Mouse (Mus musculus) heart, embryonic 13.5 days (tissue): Measurements from ENCODE around the gene Trat1. TPM values are rescaled to one million over a fixed set of nuclear protein-coding genes. Genes with fewer than 3 reads are reported as not detected.

Experiments used
- ATAC-seq: fragments of 200-750 bp; cut with Nextera tagmentation; 2 replicates; pipeline ENCODE4 v1.8.0; 2017; ENCODE audit warnings: moderate TSS enrichment; ENCODE audit not compliant: insufficient number of reproducible peaks, low FRiP score, low TSS enrichment; ENCODE audit errors: extremely low read depth
- H3K27ac ChIP-seq: fragments of 300-500 bp; sonication (generic); replicated peaks from 2 replicates; pipeline ENCODE4 v1.5.1; 2015; ENCODE audit warnings: moderate library complexity, mild to moderate bottlenecking, inconsistent platforms
- H3K27me3 ChIP-seq: fragments of 300-500 bp; sonication (generic); replicated peaks from 2 replicates; pipeline ENCODE4 v1.6.1; 2015; ENCODE audit warnings: mild to moderate bottlenecking, inconsistent platforms
- H3K36me3 ChIP-seq: fragments of 300-500 bp; sonication (generic); 2 replicates; pipeline ENCODE4 v1.6.1; 2015; ENCODE audit warnings: mild to moderate bottlenecking, inconsistent platforms
- H3K4me1 ChIP-seq: fragments of 300-500 bp; sonication (generic); 2 replicates; pipeline ENCODE4 v1.6.1; 2015; ENCODE audit warnings: inconsistent platforms
- H3K4me2 ChIP-seq: fragments of 300-500 bp; sonication (generic); 2 replicates; pipeline ENCODE4 v1.6.1; 2015; ENCODE audit warnings: inconsistent platforms, mild to moderate bottlenecking, moderate library complexity
- H3K4me3 ChIP-seq: fragments of 300-500 bp; sonication (generic); 2 replicates; pipeline ENCODE4 v1.5.1; 2015; ENCODE audit warnings: moderate library complexity, mild to moderate bottlenecking, inconsistent platforms
- H3K9ac ChIP-seq: fragments of 300-500 bp; sonication (generic); 2 replicates; pipeline ENCODE4 v1.6.1; 2015; ENCODE audit warnings: inconsistent platforms, mild to moderate bottlenecking, moderate library complexity
- H3K9me3 ChIP-seq: fragments of 300-500 bp; sonication (generic); 2 replicates; pipeline ENCODE4 v1.6.1; 2016; ENCODE audit warnings: inconsistent platforms
- WGBS: fragments of 180-500 bp; shearing (Covaris S2); methylation state at CpG from one replicate; pipeline ENCODE4 v1.1.7; 2015; ENCODE audit warnings: mixed read lengths; 5-methylcytosine and 5-hydroxymethylcytosine counted together
- polyA plus RNA-seq: library from polyadenylated mRNA; unstranded; fragments of >200 nt; fragmentation: Nextera tagmentation; extraction: Ambion mirVana; gene quantifications from 2 replicates; pipeline ENCODE4 v1.2.1, GENCODE M21; 2015

Trat1 gene
- not detected in 2 replicates for polyA plus RNA-seq

DNA sequence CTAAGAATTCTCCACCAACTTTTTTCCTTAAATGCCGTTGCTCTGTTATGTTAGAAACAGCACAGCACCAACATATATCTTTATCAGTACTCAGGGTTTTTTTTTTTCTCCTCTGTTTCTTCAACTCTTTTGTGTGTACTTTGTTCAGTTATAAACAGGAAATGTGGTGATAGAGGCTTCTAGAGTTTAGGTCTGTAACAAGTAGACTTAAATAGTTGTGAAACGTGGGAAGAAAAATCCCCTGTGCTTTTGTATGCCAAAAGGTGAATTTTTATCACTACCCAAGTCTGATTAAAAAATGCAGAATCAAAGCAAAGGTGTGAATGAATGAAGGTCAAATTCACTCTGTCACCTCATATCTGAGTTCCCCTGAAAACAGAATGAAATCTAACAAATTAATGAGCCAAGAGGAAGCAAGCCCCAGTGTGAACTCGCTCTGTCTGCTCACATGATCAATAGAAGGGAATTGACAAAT is at the start of gene Trat1:
Trat1 (minus strand) TSS at position 51 of the 475 bp plus-strand sequence.
- no peak for ATAC-seq
- H3K36me3 ChIP-seq: no peaks in the 10 kb centered on the region
- WGBS: 53% methylated on average over 3 of the region's 3 CpGs
- no peak within 1 kb of the TSS for H3K9ac ChIP-seq
- no peaks in the 10 kb centered on the region for H3K9me3 ChIP-seq
- no peak within 1 kb of the TSS for H3K4me3 ChIP-seq
- H3K4me2 ChIP-seq: no peak within 1 kb of the TSS
- H3K27me3 ChIP-seq: no peaks in the 10 kb centered on the region
- H3K27ac ChIP-seq: no peak within 1 kb of the TSS
- H3K4me1 ChIP-seq: no peaks in the 10 kb centered on the region

DNA sequence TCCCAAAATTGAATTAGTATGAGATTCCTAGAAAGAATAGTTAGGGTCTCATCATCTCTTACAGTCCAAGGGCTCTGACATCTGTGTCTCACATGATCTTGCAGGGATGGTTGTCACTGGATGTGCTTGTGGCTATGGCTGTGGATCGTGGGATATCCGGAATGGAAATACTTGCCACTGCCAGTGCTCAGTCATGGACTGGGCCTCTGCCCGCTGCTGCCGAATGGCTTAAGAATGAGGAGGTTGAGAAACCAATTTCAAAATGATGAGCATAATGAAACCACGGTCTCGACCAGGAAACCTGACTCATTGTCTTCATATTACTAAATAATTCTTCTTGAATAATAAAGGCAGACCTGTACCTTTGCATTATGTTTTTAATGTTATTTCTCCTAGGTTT is 46.7 kb upstream of the Trat1 start:
- Histone ChIP-seq H3K4me2 (no peak overlapping the region), H3K27me3 (no peaks in the 10 kb centered on the region), H3K27ac (no peak overlapping the region), H3K9ac (no peak overlapping the region), H3K4me1 (no peaks in the 10 kb centered on the region), H3K9me3 (no peaks in the 10 kb centered on the region), H3K4me3 (no peak overlapping the region), H3K36me3 (no peaks in the 10 kb centered on the region)
- WGBS: 79% methylated on average over 6 of the region's 6 CpGs
- ATAC-seq: no peak

GRCm38 (mm10) chr16:48816695-48817094 is 44.9 kb upstream of the Trat1 start, which contains the start of gene Retnlb:
Gene Retnlb, plus strand, starts transcription at chr16:48816856.
- Histone ChIP-seq H3K27ac (no peak within 1 kb of the TSS), H3K4me1 (no peaks in the 10 kb centered on the region)

GRCm38 (mm10) chr16:48811881-48812436 is 40.1 kb upstream of the Trat1 start:
- 58% methylated on average over 7 of the region's 7 CpGs for WGBS
- Histone ChIP-seq H3K4me3 (no peak overlapping the region), H3K4me2 (no peak overlapping the region), H3K4me1 (no peaks in the 10 kb centered on the region), H3K27me3 (no peaks in the 10 kb centered on the region), H3K36me3 (no peaks in the 10 kb centered on the region), H3K9me3 (no peaks in the 10 kb centered on the region), H3K27ac (no peak overlapping the region), H3K9ac (no peak overlapping the region)
- ATAC-seq: no peak

More at GRCm38 (mm10) chr16:48816695-48817094, 44.9 kb upstream of the Trat1 start, which contains the start of gene Retnlb:
- WGBS: 87% methylated on average over 2 of the region's 2 CpGs
- no peaks in the 10 kb centered on the region for H3K9me3 ChIP-seq
- no peak for ATAC-seq
- H3K4me3 ChIP-seq: no peak within 1 kb of the TSS
- H3K9ac ChIP-seq: no peak within 1 kb of the TSS
- H3K27me3 ChIP-seq: no peaks in the 10 kb centered on the region
- H3K4me2 ChIP-seq: no peak within 1 kb of the TSS
- no peaks in the 10 kb centered on the region for H3K36me3 ChIP-seq

GRCm38 (mm10) chr16:48809374-48809773 is 37.6 kb upstream of the Trat1 start:
- WGBS: 36% methylated on average over 2 of the region's 2 CpGs
- ATAC-seq: no peak
- H3K27me3 ChIP-seq: no peaks in the 10 kb centered on the region

DNA sequence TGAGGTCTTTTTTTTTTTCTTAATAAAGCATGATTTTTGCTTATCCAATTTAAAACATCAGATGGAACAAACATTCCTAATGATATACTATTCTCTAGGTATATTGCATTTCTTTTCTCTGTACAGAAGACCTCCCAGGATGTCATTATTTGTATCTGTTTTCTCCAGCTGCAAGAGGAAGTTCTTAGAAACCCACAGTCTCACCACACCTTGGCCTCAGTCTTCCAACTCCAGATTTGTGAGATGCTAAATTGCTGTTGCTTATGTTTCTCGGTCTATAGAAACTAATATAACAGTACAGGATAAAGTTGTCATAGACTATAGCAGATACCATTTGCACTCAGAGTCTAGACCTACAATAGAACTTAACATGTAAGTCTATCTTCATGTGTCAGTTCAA is 34.7 kb upstream of the Trat1 start:
- Histone ChIP-seq H3K9me3 (no peaks in the 10 kb centered on the region), H3K4me3 (no peak overlapping the region), H3K4me1 (no peaks in the 10 kb centered on the region), H3K27ac (no peak overlapping the region), H3K9ac (no peak overlapping the region), H3K36me3 (no peaks in the 10 kb centered on the region), H3K4me2 (no peak overlapping the region), H3K27me3 (no peaks in the 10 kb centered on the region)
- 60% methylated on average over 1 of the region's 1 CpGs for WGBS
- ATAC-seq: no peak

More at GRCm38 (mm10) chr16:48809374-48809773, 37.6 kb upstream of the Trat1 start:
- Histone ChIP-seq H3K27ac (no peak overlapping the region), H3K36me3 (no peaks in the 10 kb centered on the region), H3K9me3 (no peaks in the 10 kb centered on the region), H3K4me1 (no peaks in the 10 kb centered on the region), H3K4me3 (no peak overlapping the region), H3K9ac (no peak overlapping the region), H3K4me2 (no peak overlapping the region)

DNA sequence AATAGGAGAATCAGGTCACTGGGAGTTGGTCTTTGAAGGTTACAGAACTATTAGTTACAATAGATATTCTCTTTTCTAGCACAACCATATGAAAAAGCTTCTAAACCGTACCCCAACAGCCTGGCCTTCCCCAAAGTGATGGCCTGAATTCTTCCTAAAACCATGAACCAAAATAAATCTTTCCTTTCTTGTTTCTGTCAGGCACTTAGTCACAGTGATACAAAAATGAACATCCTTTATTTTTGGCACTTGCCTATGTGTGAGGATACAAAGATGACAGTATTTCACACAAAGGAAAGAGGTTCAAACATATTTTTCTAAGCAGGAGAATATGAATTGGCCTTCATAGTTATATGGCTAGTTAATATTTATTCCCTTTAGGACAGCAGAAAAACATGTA is 33.6 kb upstream of the Trat1 start:
- H3K36me3 ChIP-seq: no peaks in the 10 kb centered on the region
- no peaks in the 10 kb centered on the region for H3K27me3 ChIP-seq
- no peak overlapping the region for H3K4me2 ChIP-seq
- H3K9me3 ChIP-seq: no peaks in the 10 kb centered on the region
- no peaks in the 10 kb centered on the region for H3K4me1 ChIP-seq
- no peak overlapping the region for H3K4me3 ChIP-seq
- WGBS: 65% methylated on average over 1 of the region's 1 CpGs
- ATAC-seq: no peak
- H3K27ac ChIP-seq: no peak overlapping the region
- H3K9ac ChIP-seq: no peak overlapping the region

GRCm38 (mm10) chr16:48800906-48801305 is 29.1 kb upstream of the Trat1 start:
- no peak overlapping the region for H3K4me3 ChIP-seq
- H3K27ac ChIP-seq: no peak overlapping the region
- H3K9ac ChIP-seq: no peak overlapping the region
- no peaks in the 10 kb centered on the region for H3K27me3 ChIP-seq
- H3K36me3 ChIP-seq: no peaks in the 10 kb centered on the region
- H3K4me2 ChIP-seq: no peak overlapping the region
- ATAC-seq: no peak
- H3K9me3 ChIP-seq: no peaks in the 10 kb centered on the region
- no peaks in the 10 kb centered on the region for H3K4me1 ChIP-seq
- WGBS: 82% methylated on average over 2 of the region's 2 CpGs

DNA sequence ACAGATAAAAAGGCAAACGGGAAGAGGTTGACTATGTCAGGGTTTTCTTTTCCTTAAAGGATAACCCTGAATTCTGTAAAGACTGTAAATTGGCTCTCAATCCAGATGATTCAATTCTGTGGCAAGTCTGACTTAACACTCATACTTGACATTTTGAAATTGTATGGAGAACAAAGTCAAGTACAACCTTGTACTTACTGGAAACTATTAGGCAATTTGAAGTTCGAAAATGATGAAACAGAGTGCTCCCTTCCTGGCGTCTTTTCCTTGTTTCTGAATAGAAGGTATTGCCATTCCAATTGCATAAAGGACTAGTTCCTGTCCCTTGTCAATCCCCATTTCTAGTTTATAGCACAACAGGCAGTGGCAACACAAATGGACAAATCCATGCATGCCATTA is 27.6 kb upstream of the Trat1 start:
- Histone ChIP-seq H3K27me3 (no peaks in the 10 kb centered on the region), H3K9ac (no peak overlapping the region), H3K4me2 (no peak overlapping the region), H3K4me3 (no peak overlapping the region), H3K27ac (no peak overlapping the region), H3K4me1 (no peaks in the 10 kb centered on the region), H3K36me3 (no peaks in the 10 kb centered on the region), H3K9me3 (no peaks in the 10 kb centered on the region)
- no peak for ATAC-seq
- 80% methylated on average over 3 of the region's 3 CpGs for WGBS

GRCm38 (mm10) chr16:48798285-48798684 is 26.5 kb upstream of the Trat1 start:
- 21% methylated on average over 3 of the region's 3 CpGs for WGBS
- no peaks in the 10 kb centered on the region for H3K27me3 ChIP-seq
- no peak overlapping the region for H3K4me3 ChIP-seq
- H3K9me3 ChIP-seq: no peaks in the 10 kb centered on the region
- H3K27ac ChIP-seq: no peak overlapping the region
- no peak overlapping the region for H3K9ac ChIP-seq
- H3K36me3 ChIP-seq: no peaks in the 10 kb centered on the region
- H3K4me1 ChIP-seq: no peaks in the 10 kb centered on the region
- ATAC-seq: no peak
- H3K4me2 ChIP-seq: no peak overlapping the region

DNA sequence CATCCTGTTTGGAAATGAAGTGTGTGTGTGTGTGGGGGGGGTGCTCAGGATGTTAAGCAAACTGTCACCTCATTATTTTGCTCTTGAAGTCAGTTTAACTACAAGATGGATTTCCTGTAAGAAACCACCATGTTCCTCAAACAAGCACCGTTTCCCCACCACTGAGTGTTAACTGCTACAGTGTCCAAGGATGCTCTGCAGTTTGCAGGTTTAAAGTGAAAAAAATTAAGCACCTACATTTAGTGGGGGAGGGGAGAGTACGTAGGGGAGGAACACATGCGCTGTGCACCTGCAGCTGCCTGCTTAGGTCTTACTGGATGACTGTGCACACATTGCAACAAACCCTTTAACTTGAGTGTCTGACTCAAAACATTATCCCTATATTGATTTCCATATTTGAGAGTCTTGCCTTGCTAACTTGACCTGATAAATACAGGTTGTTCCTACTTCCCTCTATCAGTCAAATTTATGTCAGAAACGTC is 16.9 kb upstream of the Trat1 start:
- no peak overlapping the region for H3K4me3 ChIP-seq
- H3K4me2 ChIP-seq: no peak overlapping the region
- no peaks in the 10 kb centered on the region for H3K27me3 ChIP-seq
- ATAC-seq: no peak
- WGBS: 70% methylated on average over 4 of the region's 4 CpGs
- no peaks in the 10 kb centered on the region for H3K4me1 ChIP-seq
- no peaks in the 10 kb centered on the region for H3K36me3 ChIP-seq
- H3K9me3 ChIP-seq: no peaks in the 10 kb centered on the region
- H3K27ac ChIP-seq: no peak overlapping the region
- no peak overlapping the region for H3K9ac ChIP-seq

- ATAC-seq: no peak
- no peaks in the 10 kb centered on the region for H3K36me3 ChIP-seq
- H3K4me2 ChIP-seq: no peak overlapping the region
- no peaks in the 10 kb centered on the region for H3K27me3 ChIP-seq
- no peaks in the 10 kb centered on the region for H3K4me1 ChIP-seq
- H3K27ac ChIP-seq: no peak overlapping the region
- H3K4me3 ChIP-seq: no peak overlapping the region
- no peaks in the 10 kb centered on the region for H3K9me3 ChIP-seq
- H3K9ac ChIP-seq: no peak overlapping the region
- 70% methylated on average over 3 of the region's 3 CpGs for WGBS
Observed at GRCm38 (mm10) chr16:48786258-48786657, 14.4 kb upstream of the Trat1 start.
